Mouse (Mus musculus) spleen, postnatal 4 days (tissue): ENCODE data around the gene Vmn1r46.
"Not testable (repeated sequence)": the region's sequence is repeated elsewhere in the genome, so short reads cannot be mapped to it uniquely, and the experiment has no call there.

Experiments used
- DNase-seq, 2 experiments: peaks; one replicate each; pipeline ENCODE4 v3.0.0; 2022; ENCODE audit warnings: low spot score in 2 of 2

The Vmn1r46 gene

GRCm38 (mm10) chr6:89969013-89969412, at the start of gene Vmn1r46:
TSS of gene Vmn1r46 (plus strand) at chr6:89969313.
- no peak for DNase-seq

- not testable (repeated sequence) for DNase-seq
These were observed 28.6 kb upstream of the Vmn1r46 start, which contains the start of gene Vmn1r45 for GRCm38 (mm10) chr6:89940498-89940897. TSS of gene Vmn1r45 (minus strand) at chr6:89940598.

GRCm38 (mm10) chr6:89940926-89941325, 28.2 kb upstream of the Vmn1r46 start:
- no peak for DNase-seq

- no peak for DNase-seq
These were observed 15.6 kb upstream of the Vmn1r46 start for GRCm38 (mm10) chr6:89953556-89953955.

- DNase-seq, result no peak
These were observed 2.8 kb upstream of the Vmn1r46 start for GRCm38 (mm10) chr6:89966341-89966740.

- no peak for DNase-seq
These were observed 16.9 kb downstream of the Vmn1r46 start for GRCm38 (mm10) chr6:89985989-89986388.

- not testable (repeated sequence) for DNase-seq
These were observed 46.7 kb downstream of the Vmn1r46 start, which contains the start of gene Vmn1r47 for GRCm38 (mm10) chr6:90015847-90016246. TSS of gene Vmn1r47 (plus strand) at chr6:90016147.
